Mouse (Mus musculus): ENCODE results near the gene Meis1. TPM values are rescaled to one million over a fixed set of nuclear protein-coding genes. Genes with fewer than 3 reads are reported as not detected.

The Meis1 gene
- polyA plus RNA-seq, 1 experiment = 34.6 TPM

- Histone ChIP-seq H3K27ac (ENCODE audit: insufficient read depth, low read length) (no peak overlapping the region), H3K4me1 (ENCODE audit: control insufficient read depth, insufficient read depth, low read length) (peaks cover 9% of the 10 kb centered on the region), H3K4me3 (ENCODE audit: insufficient read depth, low read length) (no peak overlapping the region)
- TF ChIP-seq CTCF (IDR thresholded peaks at IDR 0.05; ENCODE audit: borderline replicate concordance, insufficient read depth, low read length) (no peak), POLR2A (IDR thresholded peaks at IDR 0.05; ENCODE audit: low read depth, low read length) (no peak)
Observed at GRCm38 (mm10) chr11:18942990-18943389, 75.8 kb downstream of the Meis1 start.

GRCm38 (mm10) chr11:18940916-18941315, 77.9 kb downstream of the Meis1 start:
- TF ChIP-seq POLR2A (IDR thresholded peaks at IDR 0.05; ENCODE audit: low read depth, low read length) = no peak
- TF ChIP-seq CTCF (IDR thresholded peaks at IDR 0.05; ENCODE audit: borderline replicate concordance, insufficient read depth, low read length) = no peak
- Histone ChIP-seq H3K4me1 (ENCODE audit: control insufficient read depth, insufficient read depth, low read length) (peaks cover 12% of the 10 kb centered on the region), H3K4me3 (ENCODE audit: insufficient read depth, low read length) (no peak overlapping the region), H3K27ac (ENCODE audit: insufficient read depth, low read length) (peak overlapping the region; percentile 81)

- Histone ChIP-seq H3K27ac (ENCODE audit: insufficient read depth, low read length) (no peak overlapping the region), H3K4me3 (ENCODE audit: insufficient read depth, low read length) (no peak overlapping the region), H3K4me1 (ENCODE audit: control insufficient read depth, insufficient read depth, low read length) (peaks cover 10% of the 10 kb centered on the region)
- TF ChIP-seq CTCF (IDR thresholded peaks at IDR 0.05; ENCODE audit: borderline replicate concordance, insufficient read depth, low read length) = no peak
- no peak for TF ChIP-seq POLR2A (IDR thresholded peaks at IDR 0.05; ENCODE audit: low read depth, low read length)
Observed at GRCm38 (mm10) chr11:18934921-18935320, 83.9 kb downstream of the Meis1 start.

- no peak for TF ChIP-seq POLR2A (IDR thresholded peaks at IDR 0.05; ENCODE audit: low read depth, low read length)
- TF ChIP-seq CTCF (IDR thresholded peaks at IDR 0.05; ENCODE audit: borderline replicate concordance, insufficient read depth, low read length) = no peak
- Histone ChIP-seq H3K4me3 (ENCODE audit: insufficient read depth, low read length) (no peak overlapping the region), H3K4me1 (ENCODE audit: control insufficient read depth, insufficient read depth, low read length) (peaks cover 10% of the 10 kb centered on the region), H3K27ac (ENCODE audit: insufficient read depth, low read length) (no peak overlapping the region)
Observed at GRCm38 (mm10) chr11:18931001-18931874, 87.5 kb downstream of the Meis1 start.

GRCm38 (mm10) chr11:18929779-18930728, 88.7 kb downstream of the Meis1 start:
- H3K4me3 ChIP-seq (ENCODE audit: insufficient read depth, low read length) = no peak overlapping the region
- H3K27ac ChIP-seq (ENCODE audit: insufficient read depth, low read length) = no peak overlapping the region
- TF ChIP-seq POLR2A (IDR thresholded peaks at IDR 0.05; ENCODE audit: low read depth, low read length) (no peak), CTCF (IDR thresholded peaks at IDR 0.05; ENCODE audit: borderline replicate concordance, insufficient read depth, low read length) (no peak)
- H3K4me1 ChIP-seq (ENCODE audit: control insufficient read depth, insufficient read depth, low read length) = peaks cover 10% of the 10 kb centered on the region

GRCm38 (mm10) chr11:18927351-18927750, 91.4 kb downstream of the Meis1 start:
- TF ChIP-seq POLR2A (IDR thresholded peaks at IDR 0.05; ENCODE audit: low read depth, low read length) (no peak), CTCF (IDR thresholded peaks at IDR 0.05; ENCODE audit: borderline replicate concordance, insufficient read depth, low read length) (no peak)
- H3K27ac ChIP-seq (ENCODE audit: insufficient read depth, low read length) = peak overlapping the region; percentile 37; the same call in 1 of the 2 replicates
- H3K4me1 ChIP-seq (ENCODE audit: control insufficient read depth, insufficient read depth, low read length) = peaks cover 12% of the 10 kb centered on the region
- H3K4me3 ChIP-seq (ENCODE audit: insufficient read depth, low read length) = no peak overlapping the region

- Histone ChIP-seq H3K4me3 (ENCODE audit: insufficient read depth, low read length) (no peak overlapping the region), H3K4me1 (ENCODE audit: control insufficient read depth, insufficient read depth, low read length) (peaks cover 12% of the 10 kb centered on the region), H3K27ac (ENCODE audit: insufficient read depth, low read length) (peak overlapping the region; percentile 37; the same call in 1 of the 2 replicates)
- no peak for TF ChIP-seq POLR2A (IDR thresholded peaks at IDR 0.05; ENCODE audit: low read depth, low read length)
Observed at GRCm38 (mm10) chr11:18926798-18927197, 92.0 kb downstream of the Meis1 start.

- Histone ChIP-seq H3K4me3 (ENCODE audit: insufficient read depth, low read length) (no peak overlapping the region), H3K27ac (ENCODE audit: insufficient read depth, low read length) (no peak overlapping the region), H3K4me1 (ENCODE audit: control insufficient read depth, insufficient read depth, low read length) (peaks cover 9% of the 10 kb centered on the region)
- TF ChIP-seq POLR2A (IDR thresholded peaks at IDR 0.05; ENCODE audit: low read depth, low read length) = no peak
- TF ChIP-seq CTCF (IDR thresholded peaks at IDR 0.05; ENCODE audit: borderline replicate concordance, insufficient read depth, low read length) = no peak
Observed at GRCm38 (mm10) chr11:18924583-18925334, 94.0 kb downstream of the Meis1 start.

- Histone ChIP-seq H3K4me1 (ENCODE audit: control insufficient read depth, insufficient read depth, low read length) (peaks cover 9% of the 10 kb centered on the region), H3K4me3 (ENCODE audit: insufficient read depth, low read length) (no peak overlapping the region), H3K27ac (ENCODE audit: insufficient read depth, low read length) (no peak overlapping the region)
- TF ChIP-seq POLR2A (IDR thresholded peaks at IDR 0.05; ENCODE audit: low read depth, low read length) = no peak
- TF ChIP-seq CTCF (IDR thresholded peaks at IDR 0.05; ENCODE audit: borderline replicate concordance, insufficient read depth, low read length) = no peak
Observed at GRCm38 (mm10) chr11:18923274-18923673, 95.5 kb downstream of the Meis1 start.

All from embryonic fibroblast, embryonic 13.5 days (primary cell).